ENCODE assay signal across 9 mouse cellular contexts in the genomic region with DNA sequence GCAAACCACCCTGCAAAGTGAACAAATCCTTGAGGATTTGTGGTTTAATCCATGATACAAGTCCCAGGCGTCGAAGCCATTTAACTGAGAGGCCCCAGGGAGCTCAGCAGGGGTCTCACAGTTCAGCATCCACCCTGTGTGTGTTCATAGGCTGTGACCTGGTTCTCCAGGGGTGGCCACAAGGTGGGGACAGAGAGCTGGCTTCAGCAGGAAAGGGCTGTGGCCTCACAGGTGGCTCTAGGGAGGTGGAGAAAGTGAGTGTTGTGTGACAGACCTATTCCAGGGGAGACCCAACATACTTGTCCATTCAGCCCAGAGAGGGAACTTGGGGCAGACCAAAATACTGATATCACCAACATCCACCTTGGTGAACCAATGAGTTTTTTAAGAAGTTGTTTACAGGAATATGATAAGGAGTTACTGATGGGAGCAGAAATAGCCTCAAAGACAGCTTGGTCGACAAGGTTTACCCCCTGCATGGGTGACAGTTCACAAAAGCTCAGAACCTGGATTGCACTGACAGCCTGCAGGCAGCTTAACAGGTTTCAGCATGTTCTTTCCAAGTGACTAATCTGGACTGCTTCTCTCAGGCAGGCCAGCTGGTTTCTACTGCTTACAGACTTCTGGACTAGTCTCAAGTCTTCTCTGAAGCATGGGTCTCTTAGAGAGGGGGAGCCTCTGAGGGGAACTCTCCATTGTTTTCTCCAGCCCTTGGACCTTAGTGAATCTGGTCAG. TPM values are rescaled to one million over a fixed set of nuclear protein-coding genes. Genes with fewer than 3 reads are reported as not detected.
DNase-seq lines count a peak whose midpoint lies in the region; ATAC-seq and TF ChIP-seq lines count a peak whose summit lies in the region.
"Had no signal": no experiment of that assay in that cellular context is flagged by ENCODE, and none has a peak within 500 bp of the region (broad histone marks: within the 10 kb centered on the region; RNA-seq: fewer than 3 reads in every experiment).

No protein-coding gene starts in this region.

- WGBS in spleen, adult 2 months: 97% methylated on average over 3 of the region's 3 CpGs
- 61% methylated on average over 3 of the region's 3 CpGs for WGBS in forebrain, embryonic 14.5 days
- WGBS in forebrain, embryonic 15.5 days: 70% methylated on average over 3 of the region's 3 CpGs

- no peak for ATAC-seq in forebrain, embryonic 14.5 days
- no peak for ATAC-seq in forebrain, embryonic 15.5 days (replicated peaks)

- no peak for TF ChIP-seq POLR2A in spleen, adult 2 months (IDR thresholded peaks at IDR 0.05; ENCODE audit: low read depth, low read length)

- peak; percentile 40; the same call in 1 of the 2 replicates for TF ChIP-seq CTCF in spleen, adult 2 months (IDR thresholded peaks at IDR 0.05; ENCODE audit: extremely low read depth, insufficient read depth, insufficient read length, insufficient replicate concordance)

- DNase-seq in adrenal gland, adult 18-20 months (ENCODE audit: low spot score in 2 of 2): peak; percentile 42 to 55
- DNase-seq in adrenal gland, postnatal 4 days (ENCODE audit: low spot score in 2 of 2): no peak
- peak; percentile 36 for DNase-seq in urinary bladder, postnatal 14 days (ENCODE audit: low spot score)
- DNase-seq in urinary bladder, postnatal 4 days (ENCODE audit: low spot score in 2 of 2): no peak
- peak; percentile 48 to 62 for DNase-seq in kidney, postnatal 25 days
- peak in 1 of 2 experiments; percentile 49 for DNase-seq in spleen, adult 2 months (ENCODE audit: low read depth in 1 of 2, low spot score in 2 of 2)
- no peak for DNase-seq in forebrain, embryonic 14.5 days (ENCODE audit: low spot score)

- H3K4me2 ChIP-seq in forebrain, embryonic 14.5 days (ENCODE audit: low read length): no peak overlapping the region
- no peak overlapping the region for H3K4me2 ChIP-seq in forebrain, embryonic 15.5 days (replicated peaks)
- H3K4me2 ChIP-seq: neural tube, embryonic 13.5 days had no signal

- H3K27me3 ChIP-seq in spleen, adult 2 months (ENCODE audit: control insufficient read depth, insufficient read depth, low read length): no peaks in the 10 kb centered on the region
- no peaks in the 10 kb centered on the region for H3K27me3 ChIP-seq in forebrain, embryonic 14.5 days (replicated peaks; ENCODE audit: control insufficient read depth, insufficient read depth, low read length)
- H3K27me3 ChIP-seq in forebrain, embryonic 15.5 days: no peaks in the 10 kb centered on the region
- H3K27me3 ChIP-seq: neural tube, embryonic 13.5 days had no signal

- peaks cover 5% of the 10 kb centered on the region; the same call in 1 of the 2 replicates for H3K4me1 ChIP-seq in spleen, adult 2 months (ENCODE audit: control insufficient read depth, insufficient read depth, insufficient read length)
- no peaks in the 10 kb centered on the region for H3K4me1 ChIP-seq in forebrain, embryonic 14.5 days (ENCODE audit: control insufficient read depth, insufficient read depth, low read length)
- no peaks in the 10 kb centered on the region for H3K4me1 ChIP-seq in forebrain, embryonic 15.5 days

- peaks cover 14% of the 10 kb centered on the region for H3K36me3 ChIP-seq in spleen, adult 2 months (ENCODE audit: control insufficient read depth, insufficient read depth, low read length)
- H3K36me3 ChIP-seq in forebrain, embryonic 14.5 days (ENCODE audit: control insufficient read depth, insufficient read depth, low read length): peaks cover 18% of the 10 kb centered on the region
- peaks cover 13% of the 10 kb centered on the region; the same call in 1 of the 2 replicates for H3K36me3 ChIP-seq in forebrain, embryonic 15.5 days

- no peak overlapping the region for H3K9ac ChIP-seq in forebrain, embryonic 14.5 days (ENCODE audit: low read length)
- no peak overlapping the region for H3K9ac ChIP-seq in forebrain, embryonic 15.5 days (replicated peaks)
- H3K9ac ChIP-seq: neural tube, embryonic 13.5 days had no signal

- no peaks in the 10 kb centered on the region for H3K9me3 ChIP-seq in forebrain, embryonic 14.5 days (replicated peaks; ENCODE audit: control insufficient read depth, low read length)
- H3K9me3 ChIP-seq in forebrain, embryonic 15.5 days: no peaks in the 10 kb centered on the region
- H3K9me3 ChIP-seq: neural tube, embryonic 13.5 days had no signal

- H3K4me3 ChIP-seq in spleen, adult 2 months (ENCODE audit: extremely low read depth, insufficient read depth, insufficient read length): no peak overlapping the region
- H3K4me3 ChIP-seq in forebrain, embryonic 14.5 days (ENCODE audit: low read depth, low read length): no peak overlapping the region
- no peak overlapping the region for H3K4me3 ChIP-seq in forebrain, embryonic 15.5 days
- H3K4me3 ChIP-seq: neural tube, embryonic 13.5 days had no signal

- H3K27ac ChIP-seq in spleen, adult 2 months (ENCODE audit: insufficient read depth, low read length): no peak overlapping the region
- no peak overlapping the region for H3K27ac ChIP-seq in forebrain, embryonic 14.5 days (ENCODE audit: low read depth, low read length)
- no peak overlapping the region for H3K27ac ChIP-seq in forebrain, embryonic 15.5 days (replicated peaks)
- H3K27ac ChIP-seq: neural tube, embryonic 13.5 days had no signal

RNA-seq across cellular contexts. Expression of a gene that starts 47.9 kb away (rescaled TPM):
- under 1 TPM in 1 of 2 experiments, not detected in 1; 0.96 TPM for total RNA-seq in adrenal gland, adult 18-20 months (2021)
- 1 to 10 TPM; 3.8 to 5.3 TPM for total RNA-seq in adrenal gland, postnatal 4 days (2021)
- polyA plus RNA-seq in spleen, adult 2 months (2012; rRNA removed): not detected in 2 replicates
- 0.83 TPM in 1 of 2 replicates, not detected in the other for polyA plus RNA-seq in forebrain, embryonic 14.5 days (2014; fragmentation: Nextera tagmentation; extraction: Ambion mirVana)
- polyA plus RNA-seq in forebrain, embryonic 15.5 days (2015; fragmentation: Nextera tagmentation; extraction: Ambion mirVana): 0.65 and 1.6 TPM in 2 replicates

RNA-seq across cellular contexts. Expression of a gene that starts 59.7 kb away (rescaled TPM):
- total RNA-seq in adrenal gland, adult 18-20 months (2021): 10 to 100 TPM; 84.9 to 85.0 TPM
- total RNA-seq in adrenal gland, postnatal 4 days (2021): 10 to 100 TPM; 58.8 to 65.0 TPM
- 17.7 and 22.3 TPM in 2 replicates for polyA plus RNA-seq in spleen, adult 2 months (2012; rRNA removed)
- 22.8 and 25.8 TPM in 2 replicates for polyA plus RNA-seq in forebrain, embryonic 14.5 days (2014; fragmentation: Nextera tagmentation; extraction: Ambion mirVana)
- polyA plus RNA-seq in forebrain, embryonic 15.5 days (2015; fragmentation: Nextera tagmentation; extraction: Ambion mirVana): 16.7 and 17.5 TPM in 2 replicates

Comparison
In these comparisons a context has a peak if more than half of its experiments do, and no peak if none do; other contexts are left out.
1. DNase-seq: peak in adrenal gland, adult 18-20 months (2 of 2), urinary bladder, postnatal 14 days (single experiment) and kidney, postnatal 25 days (2 of 2); none in adrenal gland, postnatal 4 days (0 of 2), urinary bladder, postnatal 4 days (0 of 2) and forebrain, embryonic 14.5 days (single experiment).